Mouse (Mus musculus) urinary bladder, postnatal 36 days (tissue): ENCODE data around the gene Prom1.

Experiments
- DNase-seq, 2 experiments: peaks; one replicate each; pipeline ENCODE4 v3.0.0; 2022; ENCODE audit warnings: low spot score in 2 of 2, mixed read lengths in 1 of 2

The Prom1 gene

DNA sequence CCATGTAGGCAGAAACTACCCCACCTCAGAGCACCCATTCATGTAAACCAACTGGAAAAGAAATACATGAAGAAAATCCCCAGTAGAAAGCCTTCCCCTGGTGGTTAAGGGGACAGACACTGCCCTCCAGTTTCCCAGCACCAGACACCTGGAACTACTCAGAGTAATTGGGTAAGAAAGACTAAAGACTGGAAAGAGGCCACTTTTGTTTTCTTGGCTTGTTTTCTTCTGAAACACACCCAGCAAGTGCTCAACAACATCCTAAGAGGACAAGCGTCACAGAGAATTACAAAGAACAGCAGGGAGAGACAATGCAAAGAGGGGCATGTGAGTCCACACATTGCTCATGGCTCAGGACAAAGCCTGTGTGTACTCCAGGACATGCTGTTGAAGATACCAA, 20.7 kb downstream of the Prom1 start:
- no peak for DNase-seq

DNA sequence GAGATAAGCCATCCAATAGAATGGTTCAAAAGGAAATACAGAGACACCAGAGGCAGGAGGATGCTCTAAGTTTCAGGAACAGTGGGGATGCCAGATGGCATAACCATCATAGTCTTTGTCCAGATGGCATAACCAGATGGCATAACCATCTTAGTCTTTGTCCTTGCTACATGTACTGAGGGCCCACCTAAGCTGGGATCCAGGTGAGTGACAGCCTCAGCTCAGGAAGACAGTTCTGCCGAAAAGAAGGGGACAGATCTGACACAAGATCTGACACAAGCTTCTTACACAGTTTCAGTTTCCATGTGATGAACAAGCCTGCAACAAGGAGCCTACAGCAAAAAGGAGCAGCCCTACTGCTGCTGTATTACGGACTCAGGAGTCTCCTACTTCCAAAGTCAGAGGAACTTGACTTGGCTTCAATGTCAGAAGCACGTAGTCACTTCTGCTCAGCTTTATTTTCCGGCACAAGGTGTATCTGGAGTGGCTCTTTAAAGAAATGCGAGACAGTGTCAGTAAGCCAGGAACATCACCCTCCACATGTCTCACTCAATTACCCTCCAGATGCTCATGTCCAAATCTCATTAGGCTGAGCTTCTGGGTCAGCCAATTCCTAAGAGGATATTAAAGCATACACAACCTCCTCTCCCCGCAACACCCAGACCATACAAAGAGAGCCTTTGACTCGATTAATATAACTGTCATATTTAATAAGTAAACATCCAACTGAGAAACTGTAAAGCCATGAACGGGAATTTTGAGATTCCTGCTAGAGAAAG, 21.4 kb downstream of the Prom1 start:
- no peak for DNase-seq

GRCm38 (mm10) chr5:44075432-44075831, 26.4 kb downstream of the Prom1 start:
- DNase-seq: no peak

GRCm38 (mm10) chr5:44073634-44074033, 28.2 kb downstream of the Prom1 start:
- DNase-seq: no peak

DNA sequence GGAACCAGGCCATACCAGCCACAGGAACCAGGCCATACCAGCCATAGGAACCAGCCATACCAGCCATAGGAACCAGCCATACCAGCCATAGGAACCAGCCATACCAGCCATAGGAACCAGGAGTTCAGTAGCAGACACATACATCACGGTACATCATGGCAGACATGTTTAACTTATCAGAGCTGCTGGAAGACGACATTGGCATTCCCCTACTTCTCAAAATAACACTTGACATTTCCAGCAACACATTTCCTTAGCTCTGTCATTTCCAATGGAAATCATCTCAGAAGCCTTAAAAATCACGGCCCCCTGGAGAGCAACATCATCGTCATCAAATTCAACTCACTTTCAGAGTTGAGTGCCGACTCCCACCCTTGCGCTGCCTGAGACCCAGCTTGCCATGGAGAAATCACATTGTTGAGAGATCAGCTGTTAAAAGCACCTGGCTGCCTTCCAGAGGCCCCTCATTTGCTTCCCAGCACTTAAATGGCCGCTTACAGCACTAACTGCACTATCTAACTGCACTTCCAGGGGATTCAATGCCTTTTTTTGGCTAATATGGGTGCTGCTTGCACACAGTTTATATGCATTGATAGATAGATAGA, 31.2 kb downstream of the Prom1 start:
- no peak for DNase-seq

DNA sequence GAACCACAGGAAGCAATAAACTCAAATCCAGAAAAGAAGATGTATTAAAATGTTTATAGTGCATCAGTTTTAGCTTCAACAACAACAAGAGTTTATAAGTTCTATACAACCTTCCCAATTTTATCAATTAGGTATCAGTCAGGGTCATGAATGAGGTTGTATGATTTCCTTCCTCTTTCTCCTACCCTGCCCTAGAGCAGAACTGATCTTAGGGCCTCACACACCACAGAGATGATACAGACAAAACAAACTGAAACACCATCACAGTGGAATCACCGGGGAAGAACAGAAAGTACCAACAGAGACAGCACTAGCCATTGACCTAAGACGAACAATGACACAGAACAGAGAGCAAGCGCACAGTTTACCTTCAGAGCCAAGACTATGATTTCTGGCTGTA, 43.6 kb downstream of the Prom1 start:
- DNase-seq: no peak

- no peak for DNase-seq
Measured at GRCm38 (mm10) chr5:44050213-44050612, 51.6 kb downstream of the Prom1 start.

GRCm38 (mm10) chr5:44049395-44049976, 52.3 kb downstream of the Prom1 start:
- no peak for DNase-seq

- no peak for DNase-seq
Measured at GRCm38 (mm10) chr5:44048568-44049363, 53.1 kb downstream of the Prom1 start.

GRCm38 (mm10) chr5:44041725-44042124, 60.1 kb downstream of the Prom1 start:
- DNase-seq: no peak

DNA sequence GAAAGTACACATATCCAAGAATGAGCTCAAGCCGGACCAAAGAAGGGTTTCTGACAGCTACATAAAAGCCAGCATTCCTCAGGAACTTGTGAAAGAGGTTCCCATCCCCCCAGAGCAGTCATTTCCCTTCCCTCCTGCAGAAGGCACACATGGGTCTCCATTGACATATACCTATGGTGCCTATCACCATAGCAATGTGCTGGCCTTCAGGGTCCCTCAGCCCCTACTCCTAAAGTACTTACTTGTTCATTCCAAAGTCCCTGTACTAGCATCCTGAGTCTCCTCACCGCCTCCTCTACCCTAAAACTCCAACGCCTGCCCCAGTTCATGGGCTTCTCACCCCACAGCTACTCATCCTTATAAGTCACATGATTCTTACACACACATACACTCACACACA, 60.8 kb downstream of the Prom1 start:
- DNase-seq: no peak

GRCm38 (mm10) chr5:43998295-43998989, 103.4 kb downstream of the Prom1 start:
- no peak for DNase-seq

DNA sequence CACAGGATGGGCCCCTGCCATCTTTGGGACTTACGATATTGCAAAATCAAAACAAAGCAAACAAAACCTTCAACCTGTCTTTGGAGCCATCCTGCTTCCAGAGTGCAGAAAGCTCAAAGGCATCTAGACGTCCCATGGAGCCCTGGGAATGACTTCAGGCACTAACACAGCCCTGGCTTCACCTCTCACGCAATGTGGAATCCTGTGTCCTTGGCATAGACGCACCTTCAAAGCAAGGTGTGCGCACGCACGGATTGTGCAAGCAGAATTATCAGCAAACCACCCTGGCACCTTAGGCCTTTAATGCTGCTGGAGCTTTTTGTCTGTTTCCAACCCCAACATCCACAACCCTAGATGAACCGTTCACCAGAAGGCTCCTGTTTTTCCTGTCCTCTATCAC, 104.2 kb downstream of the Prom1 start:
- DNase-seq: no peak

GRCm38 (mm10) chr5:43996162-43996561, 105.7 kb downstream of the Prom1 start:
- DNase-seq: no peak

DNA sequence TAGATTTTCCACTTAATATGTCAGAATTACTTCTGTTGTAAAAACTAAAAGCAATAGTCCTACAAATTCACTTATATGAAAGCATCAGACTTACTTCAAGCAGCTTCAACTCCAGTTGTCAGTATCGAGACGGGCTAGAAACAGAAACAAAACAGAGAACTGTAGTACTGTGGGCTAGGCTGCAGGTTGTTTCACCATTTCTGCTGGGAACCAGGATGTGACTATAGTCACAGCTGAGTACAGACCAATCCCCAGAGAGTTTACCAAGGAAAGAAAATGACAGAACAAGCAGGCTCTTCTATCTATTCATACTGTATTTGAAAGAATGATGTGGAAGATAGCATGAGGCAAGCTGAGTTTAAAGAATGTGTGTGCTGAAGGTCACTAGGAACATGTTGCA, 106.9 kb downstream of the Prom1 start:
- DNase-seq: no peak

DNA sequence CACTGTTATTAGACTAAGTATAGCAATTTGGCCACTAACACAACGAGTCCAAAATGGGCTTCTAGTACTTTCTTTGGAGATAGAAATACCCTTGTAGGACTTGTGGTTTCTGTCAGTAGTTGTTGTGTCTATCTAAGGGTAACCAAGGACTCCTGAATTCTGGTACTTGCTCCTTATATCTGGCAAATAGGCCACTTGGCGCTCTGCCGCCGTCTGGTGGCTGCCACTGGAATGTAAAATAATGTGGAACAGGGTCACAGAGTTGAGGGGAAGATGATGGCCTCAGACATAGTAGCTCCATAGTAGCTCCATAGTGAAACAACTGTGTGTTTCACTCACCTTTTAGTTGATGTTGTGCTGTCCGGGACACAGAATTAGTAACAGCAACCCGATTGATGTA, 111.5 kb downstream of the Prom1 start:
- peak; percentile 48 to 69 for DNase-seq

DNA sequence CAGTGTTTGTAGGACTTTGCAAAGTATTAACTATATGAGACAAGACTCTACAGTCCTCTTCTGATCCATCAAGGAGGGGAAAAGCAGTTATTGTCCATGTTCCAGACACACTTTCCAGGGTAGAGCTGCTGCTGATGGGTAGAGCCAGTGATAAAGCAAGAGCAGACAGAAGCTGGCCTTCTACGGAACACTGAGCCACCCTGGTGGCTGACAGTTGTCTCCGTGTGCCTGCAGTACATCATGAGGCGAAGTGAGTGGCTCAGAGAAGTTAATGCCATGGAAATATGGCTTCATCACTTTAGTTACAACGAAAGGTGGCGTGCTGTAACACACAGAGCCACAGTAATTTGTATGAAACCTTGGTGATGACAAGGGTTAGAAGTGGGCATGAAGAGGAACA, 112.8 kb downstream of the Prom1 start:
- no peak for DNase-seq

GRCm38 (mm10) chr5:43986212-43986611, 115.6 kb downstream of the Prom1 start:
- no peak for DNase-seq

DNA sequence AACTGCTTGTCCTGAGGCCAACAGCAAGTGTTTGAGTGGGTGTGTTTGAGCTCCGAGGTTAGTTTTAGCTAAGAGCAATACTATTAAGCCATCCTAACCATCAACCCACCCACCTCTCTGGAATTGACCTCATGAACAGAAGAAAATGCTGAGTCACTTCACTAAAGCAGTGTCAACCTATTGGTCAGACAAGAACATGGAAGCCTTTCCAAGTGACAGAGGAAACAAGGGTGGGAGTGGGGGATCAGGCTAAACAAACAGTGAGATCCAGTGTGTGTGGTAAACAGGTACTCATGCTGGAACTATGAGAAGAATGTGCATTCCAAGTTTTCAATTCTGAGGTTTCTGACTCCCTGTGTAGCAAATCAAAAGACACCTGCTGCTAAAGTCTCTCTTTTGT, 118.9 kb downstream of the Prom1 start:
- DNase-seq: no peak

GRCm38 (mm10) chr5:43981620-43982019, 120.2 kb downstream of the Prom1 start, which contains the start of gene Fgfbp1:
TSS of gene Fgfbp1 (minus strand) at chr5:43981779.
- no peak for DNase-seq

DNA sequence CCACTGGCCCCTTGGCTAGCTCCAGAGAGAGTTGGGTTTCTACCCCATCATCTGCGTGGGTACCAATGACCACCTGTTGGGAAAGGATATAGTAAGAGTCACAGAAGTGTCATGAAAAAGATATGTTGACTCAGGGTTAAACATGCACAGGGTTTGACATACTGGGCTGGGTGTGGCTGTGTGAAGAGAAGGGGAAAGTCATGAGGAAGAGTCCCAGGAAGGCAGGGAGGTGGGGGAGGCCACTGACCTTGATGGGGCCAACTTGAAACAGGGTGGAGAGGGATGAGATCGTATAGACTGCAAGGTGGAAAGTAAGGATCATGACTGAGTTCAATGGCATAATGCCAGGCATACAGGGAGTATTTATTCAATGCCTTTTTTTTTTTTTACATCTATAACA, 121.4 kb downstream of the Prom1 start:
- no peak for DNase-seq
